Mouse (Mus musculus): Measurements from ENCODE around the gene Sigirr. TPM values are rescaled to one million over a fixed set of nuclear protein-coding genes. Genes with fewer than 3 reads are reported as not detected.

Gene Sigirr
- polyA plus RNA-seq, 1 experiment from 2014 or later: 24.7 TPM

- Histone ChIP-seq H3K4me3 (replicated peaks) (no peak overlapping the region; the same call in 1 of the 2 replicates), H3K4me1 (peaks cover 50% of the 10 kb centered on the region), H3K4me2 (peak overlapping the region; percentile 34), H3K36me3 (no peaks in the 10 kb centered on the region), H3K27ac (peak overlapping the region; percentile 89), H3K9me3 (replicated peaks) (no peaks in the 10 kb centered on the region), H3K9ac (no peak overlapping the region; the same call in 1 of the 2 replicates), H3K27me3 (peaks cover 19% of the 10 kb centered on the region)
- WGBS: 50% methylated on average over 15 of the region's 15 CpGs
- peak; percentile 50 for ATAC-seq (replicated peaks; ENCODE audit: low FRiP score)
Measured at GRCm38 (mm10) chr7:141094487-141095205, 5.7 kb downstream of the Sigirr start.

GRCm38 (mm10) chr7:141093950-141094349 lies 6.4 kb downstream of the Sigirr start:
- H3K36me3 ChIP-seq: no peaks in the 10 kb centered on the region
- H3K27me3 ChIP-seq: peaks cover 21% of the 10 kb centered on the region
- peak overlapping the region; percentile 34 for H3K4me2 ChIP-seq
- 75% methylated on average over 6 of the region's 6 CpGs for WGBS
- peak; percentile 63 for ATAC-seq (replicated peaks; ENCODE audit: low FRiP score)
- peak overlapping the region; percentile 89 for H3K27ac ChIP-seq
- no peak overlapping the region for H3K9ac ChIP-seq
- no peak overlapping the region for H3K4me3 ChIP-seq (replicated peaks)
- no peaks in the 10 kb centered on the region for H3K9me3 ChIP-seq (replicated peaks)
- H3K4me1 ChIP-seq: peaks cover 46% of the 10 kb centered on the region

GRCm38 (mm10) chr7:141092051-141092735 lies 8.2 kb downstream of the Sigirr start:
- no peaks in the 10 kb centered on the region for H3K9me3 ChIP-seq (replicated peaks)
- 7% methylated on average over 37 of the region's 37 CpGs for WGBS
- H3K4me1 ChIP-seq: peaks cover 59% of the 10 kb centered on the region
- H3K4me3 ChIP-seq (replicated peaks): peak overlapping the region; percentile 18
- no peak overlapping the region for H3K9ac ChIP-seq
- ATAC-seq (replicated peaks; ENCODE audit: low FRiP score): peak; percentile 79
- no peaks in the 10 kb centered on the region for H3K36me3 ChIP-seq
- no peak overlapping the region for H3K27ac ChIP-seq
- peaks cover 36% of the 10 kb centered on the region for H3K27me3 ChIP-seq
- H3K4me2 ChIP-seq: peak overlapping the region; percentile 52

GRCm38 (mm10) chr7:141090228-141090627 lies 10.1 kb downstream of the Sigirr start:
- H3K36me3 ChIP-seq: no peaks in the 10 kb centered on the region
- 79% methylated on average over 8 of the region's 8 CpGs for WGBS
- H3K27me3 ChIP-seq: peaks cover 42% of the 10 kb centered on the region
- H3K4me2 ChIP-seq: no peak overlapping the region
- H3K4me1 ChIP-seq: peaks cover 43% of the 10 kb centered on the region
- no peak for ATAC-seq (replicated peaks; ENCODE audit: low FRiP score)
- H3K9me3 ChIP-seq (replicated peaks): no peaks in the 10 kb centered on the region
- H3K4me3 ChIP-seq (replicated peaks): no peak overlapping the region
- no peak overlapping the region for H3K27ac ChIP-seq
- no peak overlapping the region for H3K9ac ChIP-seq

- Histone ChIP-seq H3K9ac (no peak overlapping the region), H3K4me1 (peaks cover 28% of the 10 kb centered on the region), H3K36me3 (no peaks in the 10 kb centered on the region), H3K27ac (no peak overlapping the region), H3K27me3 (peaks cover 42% of the 10 kb centered on the region), H3K4me2 (peak overlapping the region; percentile 38), H3K4me3 (replicated peaks) (0 out of 2 replicates have a peak overlapping the region, but pooled peaks have one; percentile 5), H3K9me3 (replicated peaks) (no peaks in the 10 kb centered on the region)
- WGBS: 14% methylated on average over 18 of the region's 18 CpGs
- ATAC-seq (replicated peaks; ENCODE audit: low FRiP score): no peak
Measured at GRCm38 (mm10) chr7:141088473-141088872, 11.9 kb downstream of the Sigirr start.

GRCm38 (mm10) chr7:141087894-141088293 lies 12.5 kb downstream of the Sigirr start:
- Histone ChIP-seq H3K4me3 (replicated peaks) (no peak overlapping the region), H3K36me3 (no peaks in the 10 kb centered on the region), H3K9me3 (replicated peaks) (no peaks in the 10 kb centered on the region), H3K4me1 (peaks cover 23% of the 10 kb centered on the region), H3K27me3 (peaks cover 40% of the 10 kb centered on the region), H3K4me2 (peak overlapping the region; percentile 38; the same call in 1 of the 2 replicates), H3K27ac (no peak overlapping the region), H3K9ac (no peak overlapping the region)
- WGBS: 32% methylated on average over 8 of the region's 8 CpGs
- ATAC-seq (replicated peaks; ENCODE audit: low FRiP score): no peak

- Histone ChIP-seq H3K27ac (peak overlapping the region; percentile 48; the same call in 1 of the 2 replicates), H3K36me3 (no peaks in the 10 kb centered on the region), H3K9ac (peak overlapping the region; percentile 31; the same call in 1 of the 2 replicates), H3K4me2 (peak overlapping the region; percentile 52), H3K4me3 (replicated peaks) (peak overlapping the region; percentile 37), H3K9me3 (replicated peaks) (no peaks in the 10 kb centered on the region), H3K27me3 (peaks cover 20% of the 10 kb centered on the region; the same call in 1 of the 2 replicates), H3K4me1 (peaks cover 10% of the 10 kb centered on the region; the same call in 1 of the 2 replicates)
- WGBS: 22% methylated on average over 34 of the region's 34 CpGs
- ATAC-seq (replicated peaks; ENCODE audit: low FRiP score): peak; percentile 34; the same call in 1 of the 2 replicates
Measured at GRCm38 (mm10) chr7:141079481-141080449, 20.6 kb downstream of the Sigirr start.

GRCm38 (mm10) chr7:141078876-141079275 lies 21.5 kb downstream of the Sigirr start:
- Histone ChIP-seq H3K4me2 (no peak overlapping the region), H3K36me3 (no peaks in the 10 kb centered on the region), H3K4me3 (replicated peaks) (no peak overlapping the region), H3K9me3 (replicated peaks) (no peaks in the 10 kb centered on the region), H3K27ac (no peak overlapping the region), H3K4me1 (peaks cover 10% of the 10 kb centered on the region; the same call in 1 of the 2 replicates), H3K27me3 (peaks cover 20% of the 10 kb centered on the region; the same call in 1 of the 2 replicates), H3K9ac (no peak overlapping the region)
- ATAC-seq (replicated peaks; ENCODE audit: low FRiP score): 0 out of 2 replicates have a peak, but pooled peaks have one; percentile 20
- 78% methylated on average over 4 of the region's 4 CpGs for WGBS

- H3K9me3 ChIP-seq (replicated peaks): no peaks in the 10 kb centered on the region
- WGBS: 89% methylated on average over 15 of the region's 15 CpGs
- no peak within 1 kb of the TSS for H3K27ac ChIP-seq
- H3K27me3 ChIP-seq: peaks cover 20% of the 10 kb centered on the region; the same call in 1 of the 2 replicates
- peaks cover 10% of the 10 kb centered on the region; the same call in 1 of the 2 replicates for H3K4me1 ChIP-seq
- no peak for ATAC-seq (replicated peaks; ENCODE audit: low FRiP score)
- no peak within 1 kb of the TSS for H3K4me3 ChIP-seq (replicated peaks)
- H3K9ac ChIP-seq: no peak within 1 kb of the TSS
- H3K4me2 ChIP-seq: no peak within 1 kb of the TSS
- no peaks in the 10 kb centered on the region for H3K36me3 ChIP-seq
Measured at GRCm38 (mm10) chr7:141077841-141078240, 22.5 kb downstream of the Sigirr start, which contains the start of gene Pkp3. Gene Pkp3, plus strand, starts transcription at chr7:141078218.

- Histone ChIP-seq H3K9me3 (replicated peaks) (no peaks in the 10 kb centered on the region), H3K4me2 (no peak overlapping the region), H3K27me3 (peaks cover 34% of the 10 kb centered on the region), H3K27ac (no peak overlapping the region), H3K4me1 (peaks cover 21% of the 10 kb centered on the region), H3K4me3 (replicated peaks) (no peak overlapping the region), H3K9ac (no peak overlapping the region), H3K36me3 (no peaks in the 10 kb centered on the region)
- WGBS: 83% methylated on average over 4 of the region's 4 CpGs
- no peak for ATAC-seq (replicated peaks; ENCODE audit: low FRiP score)
Measured at GRCm38 (mm10) chr7:141073782-141074181, 26.6 kb downstream of the Sigirr start.

All from kidney, embryonic 15.5 days (tissue).